Mouse (Mus musculus) forebrain, embryonic 14.5 days (tissue): ENCODE measurements around the gene Havcr1. TPM values are rescaled to one million over a fixed set of nuclear protein-coding genes. Genes with fewer than 3 reads are reported as not detected.

Source experiments
- ATAC-seq: fragments of 200-750 bp; cut with Nextera tagmentation; 2 replicates; pipeline ENCODE4 v1.8.0; 2017; ENCODE audit warnings: mild to moderate bottlenecking, moderate library complexity
- DNase-seq: peaks from one replicate; pipeline ENCODE4 v3.0.0-alpha.2; 2015; ENCODE audit warnings: low spot score
- H3K27ac ChIP-seq: fragments of 300-500 bp; sonication (generic); 2 replicates; pipeline ENCODE4 v1.5.1; 2014; ENCODE audit warnings: low read depth, mild to moderate bottlenecking, control low read depth, low read length, moderate library complexity
- H3K27me3 ChIP-seq: fragments of 300-500 bp; sonication (generic); replicated peaks from 2 replicates; pipeline ENCODE4 v1.6.1; 2014; ENCODE audit warnings: low read length, control low read depth, mixed read lengths; ENCODE audit not compliant: control insufficient read depth, insufficient read depth
- H3K36me3 ChIP-seq: fragments of 300-500 bp; sonication (generic); 2 replicates; pipeline ENCODE4 v1.6.1; 2014; ENCODE audit warnings: low read length, control low read depth; ENCODE audit not compliant: control insufficient read depth, insufficient read depth
- H3K4me1 ChIP-seq: fragments of 300-500 bp; sonication (generic); 2 replicates; pipeline ENCODE4 v1.6.1; 2014; ENCODE audit warnings: antibody characterized with exemption, low read length, control low read depth; ENCODE audit not compliant: control insufficient read depth, insufficient read depth
- H3K4me2 ChIP-seq: fragments of 300-500 bp; sonication (generic); 2 replicates; pipeline ENCODE4 v1.6.1; 2014; ENCODE audit warnings: mild to moderate bottlenecking, control low read depth, low read length
- H3K4me3 ChIP-seq: fragments of 300-500 bp; sonication (generic); 2 replicates; pipeline ENCODE4 v1.5.1; 2014; ENCODE audit warnings: low read depth, low read length, control low read depth
- H3K9ac ChIP-seq: fragments of 300-500 bp; sonication (generic); 2 replicates; pipeline ENCODE4 v1.6.1; 2014; ENCODE audit warnings: mild to moderate bottlenecking, low read length, control low read depth, moderate library complexity
- H3K9me3 ChIP-seq: fragments of 300-500 bp; sonication (generic); replicated peaks from 2 replicates; pipeline ENCODE4 v1.6.1; 2016; ENCODE audit warnings: low read length, control low read depth, mixed read lengths; ENCODE audit not compliant: control insufficient read depth
- WGBS: fragments of 180-500 bp; shearing (Covaris S2); extraction: QIAGEN DNeasy Blood & Tissue Kit; methylation state at CpG from one replicate; pipeline ENCODE4 v1.1.7; 2014; 5-methylcytosine and 5-hydroxymethylcytosine counted together
- polyA plus RNA-seq: library from polyadenylated mRNA; unstranded; fragments of >200 nt; fragmentation: Nextera tagmentation; extraction: Ambion mirVana; gene quantifications from 2 replicates; pipeline ENCODE4 v1.2.1, GENCODE M21; 2014

Havcr1 gene
- polyA plus RNA-seq, 1 experiment from 2014 or later: not detected

DNA sequence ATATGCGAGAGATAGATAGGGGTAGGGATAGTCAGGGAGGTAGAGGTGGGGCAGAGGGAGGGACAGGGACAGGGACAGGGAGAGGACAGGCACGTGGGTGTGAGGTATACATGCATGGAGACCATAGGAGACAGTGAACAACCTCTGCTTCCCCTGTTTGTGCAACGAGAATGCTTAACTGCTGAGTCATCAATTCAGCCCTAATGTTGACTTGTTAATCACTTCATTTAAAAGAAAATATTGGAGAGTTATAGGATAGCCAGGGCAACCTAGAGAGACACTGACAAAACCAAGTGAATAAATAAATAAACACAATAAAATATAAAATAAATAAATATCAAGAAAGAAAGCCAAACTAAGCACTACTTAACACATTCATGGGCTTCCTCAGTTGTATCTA, 42.0 kb downstream of the Havcr1 start:
- no peaks in the 10 kb centered on the region for H3K27me3 ChIP-seq
- no peaks in the 10 kb centered on the region for H3K4me1 ChIP-seq
- no peak for DNase-seq
- no peak for ATAC-seq
- no peaks in the 10 kb centered on the region for H3K9me3 ChIP-seq
- no peak overlapping the region for H3K27ac ChIP-seq
- 80% methylated on average over 3 of the region's 3 CpGs for WGBS
- H3K4me3 ChIP-seq: no peak overlapping the region
- H3K9ac ChIP-seq: no peak overlapping the region
- H3K4me2 ChIP-seq: no peak overlapping the region
- H3K36me3 ChIP-seq: no peaks in the 10 kb centered on the region

DNA sequence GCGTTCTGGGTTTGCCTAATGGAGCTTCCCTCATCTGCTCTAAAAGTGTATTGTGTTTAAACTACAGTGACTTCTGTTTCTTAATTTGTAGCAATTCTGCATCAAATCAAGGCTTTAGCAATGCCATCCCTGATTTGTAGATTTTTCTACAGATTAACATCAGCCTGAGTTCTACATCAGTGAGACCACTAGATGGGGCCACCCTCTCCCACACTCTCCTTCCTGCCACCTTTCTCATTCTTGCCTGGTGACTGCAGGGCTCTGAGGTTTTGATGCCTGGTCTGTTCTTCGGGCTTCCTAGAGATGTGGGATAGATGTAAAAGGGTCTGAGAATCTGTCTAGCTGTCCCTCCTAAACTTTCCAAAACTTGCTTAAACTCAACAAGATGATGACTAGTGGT, 44.9 kb downstream of the Havcr1 start:
- DNase-seq (no peak), ATAC-seq (no peak)
- no peak overlapping the region for H3K4me2 ChIP-seq
- WGBS: 92% methylated on average over 2 of the region's 2 CpGs
- no peak overlapping the region for H3K9ac ChIP-seq
- H3K9me3 ChIP-seq: no peaks in the 10 kb centered on the region
- no peaks in the 10 kb centered on the region for H3K36me3 ChIP-seq
- no peaks in the 10 kb centered on the region for H3K4me1 ChIP-seq
- H3K27ac ChIP-seq: no peak overlapping the region
- no peaks in the 10 kb centered on the region for H3K27me3 ChIP-seq
- H3K4me3 ChIP-seq: no peak overlapping the region

DNA sequence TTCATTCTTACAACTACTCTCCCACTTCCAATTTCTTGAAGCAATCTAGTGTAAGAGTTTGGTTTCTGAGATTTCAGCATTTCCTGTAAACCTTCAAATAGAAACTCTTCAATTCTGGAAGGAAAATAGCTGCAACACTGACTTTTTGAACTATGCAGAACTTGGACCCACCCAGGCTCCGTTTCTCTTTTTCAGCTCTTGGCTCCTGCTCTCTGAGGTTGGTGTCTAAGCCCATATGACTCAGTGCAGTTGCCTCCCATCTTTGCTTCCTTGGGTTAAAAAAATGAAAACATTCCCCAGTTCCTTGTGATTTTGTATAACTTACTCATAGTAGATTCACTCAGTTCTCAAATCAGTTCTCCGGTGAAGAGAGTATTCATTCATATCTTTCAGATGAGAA, 69.6 kb downstream of the Havcr1 start:
- DNase-seq (no peak), ATAC-seq (no peak)
- Histone ChIP-seq H3K27ac (no peak overlapping the region), H3K9ac (no peak overlapping the region), H3K4me2 (no peak overlapping the region), H3K4me3 (no peak overlapping the region), H3K9me3 (no peaks in the 10 kb centered on the region), H3K27me3 (no peaks in the 10 kb centered on the region), H3K4me1 (no peaks in the 10 kb centered on the region), H3K36me3 (no peaks in the 10 kb centered on the region)
- WGBS: 90% methylated on average over 2 of the region's 2 CpGs

DNA sequence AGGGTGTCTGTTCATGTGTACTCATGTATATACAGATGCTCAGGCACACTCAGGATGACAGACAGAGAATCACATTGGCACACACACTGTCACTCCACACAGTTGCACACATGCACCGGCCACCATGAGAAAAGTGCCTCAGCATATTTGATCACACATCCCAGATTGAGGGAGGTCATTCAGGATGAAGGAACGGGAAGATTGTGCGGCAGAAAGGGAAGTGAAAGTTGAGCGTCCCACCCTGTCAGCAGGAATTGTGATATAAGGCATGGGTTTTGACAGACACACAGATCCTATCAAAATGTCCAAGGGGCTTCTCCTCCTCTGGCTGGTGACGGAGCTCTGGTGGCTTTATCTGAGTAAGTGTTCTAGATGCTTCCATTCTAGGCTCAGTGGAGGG, 75.6 kb downstream of the Havcr1 start, which contains the start of gene Timd4:
Gene Timd4, plus strand, starts transcription at position 290 of the 400 bp plus-strand sequence.
- no peak within 1 kb of the TSS for H3K4me3 ChIP-seq
- H3K36me3 ChIP-seq: no peaks in the 10 kb centered on the region
- no peaks in the 10 kb centered on the region for H3K27me3 ChIP-seq
- no peak within 1 kb of the TSS for H3K9ac ChIP-seq
- 85% methylated on average over 5 of the region's 5 CpGs for WGBS
- ATAC-seq (no peak), DNase-seq (no peak)
- no peak within 1 kb of the TSS for H3K27ac ChIP-seq
- H3K9me3 ChIP-seq: no peaks in the 10 kb centered on the region
- H3K4me2 ChIP-seq: no peak within 1 kb of the TSS
- no peaks in the 10 kb centered on the region for H3K4me1 ChIP-seq

DNA sequence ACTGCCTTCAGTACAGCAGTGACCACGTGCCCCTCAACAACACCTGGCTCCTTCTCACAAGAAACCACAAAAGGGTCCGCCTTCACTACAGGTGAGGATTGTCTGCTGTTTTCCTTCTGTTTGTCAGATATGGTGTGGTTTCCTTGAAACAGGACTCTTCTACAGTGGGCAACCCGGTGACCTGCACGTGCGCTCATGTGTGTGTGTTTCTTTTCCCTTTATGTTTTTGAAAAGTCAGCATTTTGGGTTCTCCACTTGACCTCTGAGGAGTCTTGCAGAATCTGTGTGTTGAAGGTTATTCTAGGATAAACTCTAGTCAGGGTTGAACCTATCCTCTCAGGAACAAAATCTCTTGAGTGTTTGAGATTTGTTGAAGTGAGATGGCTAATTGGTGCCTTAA, 82.8 kb downstream of the Havcr1 start:
- DNase-seq (no peak), ATAC-seq (no peak)
- no peaks in the 10 kb centered on the region for H3K27me3 ChIP-seq
- H3K9me3 ChIP-seq: no peaks in the 10 kb centered on the region
- no peak overlapping the region for H3K9ac ChIP-seq
- no peaks in the 10 kb centered on the region for H3K4me1 ChIP-seq
- no peak overlapping the region for H3K4me2 ChIP-seq
- no peak overlapping the region for H3K27ac ChIP-seq
- no peak overlapping the region for H3K4me3 ChIP-seq
- WGBS: 89% methylated on average over 5 of the region's 5 CpGs
- no peaks in the 10 kb centered on the region for H3K36me3 ChIP-seq

- WGBS: 76% methylated on average over 4 of the region's 4 CpGs
Measured at GRCm38 (mm10) chr11:46819930-46820329, 85.0 kb downstream of the Havcr1 start.

More at GRCm38 (mm10) chr11:46819930-46820329, 85.0 kb downstream of the Havcr1 start:
- no peak overlapping the region for H3K9ac ChIP-seq
- H3K4me3 ChIP-seq: no peak overlapping the region
- no peak overlapping the region for H3K4me2 ChIP-seq
- DNase-seq (no peak), ATAC-seq (no peak)
- H3K4me1 ChIP-seq: no peaks in the 10 kb centered on the region
- no peak overlapping the region for H3K27ac ChIP-seq
- no peaks in the 10 kb centered on the region for H3K36me3 ChIP-seq
- no peaks in the 10 kb centered on the region for H3K27me3 ChIP-seq
- no peaks in the 10 kb centered on the region for H3K9me3 ChIP-seq

Other genes with a start within 250 kb of the Havcr1 start
- gene Gm12169, start 210.9 kb upstream of the Havcr1 start, polyA plus RNA-seq: not detected in 2 replicates
- not detected in 2 replicates for gene BC053393, start 163.5 kb upstream of the Havcr1 start, polyA plus RNA-seq
- gene Dppa1, start 105.8 kb upstream of the Havcr1 start, polyA plus RNA-seq: not detected in 2 replicates
- gene Timd2, start 28.0 kb upstream of the Havcr1 start, polyA plus RNA-seq: 0.09 TPM in 1 of 2 replicates, not detected in the other
- gene Timd4, start 75.7 kb downstream of the Havcr1 start, polyA plus RNA-seq: 0.08 and 0.16 TPM in 2 replicates